Mouse (Mus musculus): ENCODE results near the gene Dot1l. TPM values are rescaled to one million over a fixed set of nuclear protein-coding genes. Genes with fewer than 3 reads are reported as not detected.

Gene Dot1l
- total and polyA plus RNA-seq, 3 experiments = 3.3 to 43.8 (median 13.3) TPM

DNA sequence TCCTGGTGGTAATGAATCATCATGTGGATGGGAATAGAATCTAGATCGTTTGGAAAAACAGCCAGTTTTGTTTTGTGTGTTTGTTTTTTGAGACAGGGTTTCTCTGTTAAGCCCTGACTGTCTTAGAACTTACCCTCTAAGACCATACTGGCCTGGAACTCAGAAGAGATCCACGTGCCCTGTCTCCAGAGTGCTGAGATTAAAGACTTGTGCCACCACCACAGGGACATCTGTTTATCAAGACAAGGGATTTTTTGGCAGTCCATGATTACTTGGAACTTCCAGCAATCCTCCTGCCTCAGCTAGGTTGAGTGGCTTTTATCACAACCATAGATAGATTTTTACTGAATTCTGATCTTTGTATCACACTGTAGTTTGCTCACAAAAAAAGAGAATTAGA, 69.8 kb downstream of the Dot1l start:
- peaks cover 12 to 40% of the 10 kb centered on the region in 2 experiments for H3K4me1 ChIP-seq (ENCODE audit: control insufficient read depth in 1 of 2, insufficient read depth in 2 of 2)

DNA sequence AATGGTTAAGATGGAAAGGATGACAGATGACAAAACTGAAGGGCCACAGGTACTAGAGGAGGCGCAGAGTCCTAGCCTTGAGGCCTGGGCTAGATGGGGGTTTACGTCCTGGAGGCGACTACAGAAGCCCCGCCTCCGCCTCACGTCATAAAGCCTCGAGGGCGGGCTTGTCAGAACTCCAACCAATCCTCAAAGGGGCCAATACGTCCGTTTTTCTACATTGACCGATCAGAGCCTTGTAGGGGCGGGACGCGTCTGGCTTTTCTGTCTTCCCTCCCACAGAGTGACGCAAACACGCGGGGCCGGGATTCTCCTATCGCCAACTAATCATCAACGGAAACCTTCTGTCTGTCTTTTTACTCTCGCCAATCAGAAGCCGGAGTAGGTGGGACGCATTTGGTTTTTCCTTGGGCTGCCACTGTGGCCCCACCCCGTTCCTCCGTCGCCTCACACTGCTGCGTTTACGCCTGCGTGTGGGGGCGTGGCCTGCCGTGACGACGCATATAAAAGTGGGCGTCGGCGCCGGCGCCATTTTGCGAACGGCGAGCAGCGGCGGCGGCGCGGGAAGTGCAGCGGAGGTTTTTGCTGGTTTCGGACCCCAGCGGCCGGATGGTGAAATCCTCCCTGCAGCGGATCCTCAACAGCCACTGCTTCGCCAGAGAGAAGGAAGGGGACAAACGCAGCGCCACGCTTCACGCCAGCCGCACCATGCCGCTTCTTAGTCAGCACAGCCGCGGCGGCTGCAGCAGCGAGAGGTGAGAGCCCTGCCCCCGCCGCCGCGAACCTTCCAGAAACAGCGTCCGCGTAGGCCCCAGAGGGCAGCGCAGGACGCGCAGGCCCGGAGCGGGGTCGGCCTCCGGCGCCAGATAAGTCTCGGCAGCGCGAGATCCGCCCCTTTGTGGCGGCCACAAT, 71.4 kb downstream of the Dot1l start, which contains the start of gene Oaz1:
Gene Oaz1 (plus strand): TSS at position 506 of the 912 bp plus-strand sequence.
- H3K4me2 ChIP-seq (ENCODE audit: insufficient read depth, low read depth, poor library complexity, severe bottlenecking) = peak within 1 kb of the TSS; percentile 99
- peaks cover 26 to 35% of the 10 kb centered on the region in 2 experiments for H3K36me3 ChIP-seq (replicated peaks in 1 of 2; ENCODE audit: control insufficient read depth in 1 of 2, insufficient read depth in 1 of 2, low read length in 1 of 2)
- in situ Hi-C loops (cut with MboI; ENCODE audit: low pct_ligation_motif_present, low pct_unique_long_range_greater_than_20kb, low sequenced_read_pairs) = no loop called here
- DNase-seq (ENCODE audit: extremely low read depth) = peak; percentile 100
- H3K4me3 ChIP-seq (replicated peaks in 1 of 3; ENCODE audit: low read depth in 2 of 3, low read length in 2 of 3, poor library complexity in 1 of 3) = peak within 1 kb of the TSS; percentile 63 to 93 (median 77)
- dilution Hi-C loops (cut with MboI; ENCODE audit: extremely low pct_ligation_motif_present, extremely low pct_unique_long_range_greater_than_20kb, low sequenced_read_pairs) = no loop called here
- H3K79me2 ChIP-seq (replicated peaks; ENCODE audit: control insufficient read depth, extremely low read depth, insufficient read depth, poor library complexity, severe bottlenecking) = peaks cover 21% of the 10 kb centered on the region
- no peaks in the 10 kb centered on the region for H3K9me3 ChIP-seq (replicated peaks; ENCODE audit: low read length)
- H3K4me1 ChIP-seq (ENCODE audit: control insufficient read depth in 1 of 2, insufficient read depth in 2 of 2) = peaks cover 20 to 55% of the 10 kb centered on the region in 2 experiments
- peak; percentile 87; the same call in 1 of the 2 replicates for TF ChIP-seq TBP (conservative IDR thresholded peaks at IDR 0.05; ENCODE audit: low read depth, low read length)
- peak; percentile 0; the same call in 1 of the 2 replicates for TF ChIP-seq SIN3A (IDR thresholded peaks at IDR 0.05; ENCODE audit: low read length)
- peak; percentile 95 for TF ChIP-seq POLR2AphosphoS2 (IDR thresholded peaks at IDR 0.05; ENCODE audit: low read depth, low read length)
- peak; percentile 64; the same call in 1 of the 2 replicates for TF ChIP-seq ZMIZ1 (IDR thresholded peaks at IDR 0.05; ENCODE audit: low read depth, low read length)
- no peak for TF ChIP-seq ZKSCAN1 (IDR thresholded peaks at IDR 0.05; ENCODE audit: borderline replicate concordance, low read depth, low read length)
- peak; percentile 50 for TF ChIP-seq HCFC1 (IDR thresholded peaks at IDR 0.05; ENCODE audit: low read depth, low read length)
- peak; percentile 71 for TF ChIP-seq ELF1 (IDR thresholded peaks at IDR 0.05; ENCODE audit: low read depth, low read length)
- no peak for TF ChIP-seq ETS1 (conservative IDR thresholded peaks at IDR 0.05; ENCODE audit: low read depth, low read length)
- peak; percentile 81 for TF ChIP-seq POLR2A (IDR thresholded peaks at IDR 0.05; ENCODE audit: low read depth, low read length)
- TF ChIP-seq SMC3 (IDR thresholded peaks at IDR 0.05; ENCODE audit: low read depth, low read length) = no peak
- TF ChIP-seq NELFE (IDR thresholded peaks at IDR 0.05; ENCODE audit: low read depth, low read length) = peak; percentile 66
- TF ChIP-seq IRF4 (IDR thresholded peaks at IDR 0.05; ENCODE audit: low read depth, low read length) = 0 out of 2 replicates have a peak, but pooled peaks have one; percentile 9
- TF ChIP-seq TCF12 (IDR thresholded peaks at IDR 0.05; ENCODE audit: low read depth, low read length) = peak; percentile 91
- no peak for TF ChIP-seq PAX5 (IDR thresholded peaks at IDR 0.05; ENCODE audit: low read length)
- TF ChIP-seq ZNF384 (IDR thresholded peaks at IDR 0.05; ENCODE audit: low read depth, low read length) = no peak
- TF ChIP-seq CHD2 (IDR thresholded peaks at IDR 0.05; ENCODE audit: low read length) = peak; percentile 80
- TF ChIP-seq NRF1 (IDR thresholded peaks at IDR 0.05; ENCODE audit: low read depth, low read length) = peak; percentile 81
- TF ChIP-seq E2F4 (IDR thresholded peaks at IDR 0.05; ENCODE audit: insufficient replicate concordance, low read depth, low read length) = peak; percentile 58; the same call in 1 of the 2 replicates
- 0 out of 2 replicates have a peak, but pooled peaks have one; percentile 52 for TF ChIP-seq MYC (IDR thresholded peaks at IDR 0.05; ENCODE audit: low read depth, low read length)
- no peaks in the 10 kb centered on the region for H3K27me3 ChIP-seq (replicated peaks)
- H3K27ac ChIP-seq (ENCODE audit: insufficient read depth, low read depth) = peak within 1 kb of the TSS; percentile 77
- peak within 1 kb of the TSS; percentile 99 for H3K9ac ChIP-seq (ENCODE audit: insufficient read depth, low read depth)

More for the DNA sequence above, 69.8 kb downstream of the Dot1l start:
- Histone ChIP-seq H3K27ac (ENCODE audit: insufficient read depth, low read depth) (peak overlapping the region; percentile 86; the same call in 1 of the 2 replicates), H3K9ac (ENCODE audit: insufficient read depth, low read depth) (peak overlapping the region; percentile 36; the same call in 1 of the 2 replicates), H3K27me3 (replicated peaks) (no peaks in the 10 kb centered on the region), H3K4me2 (ENCODE audit: insufficient read depth, low read depth, poor library complexity, severe bottlenecking) (peak overlapping the region; percentile 52; the same call in 1 of the 2 replicates), H3K36me3 (replicated peaks in 1 of 2; ENCODE audit: control insufficient read depth in 1 of 2, insufficient read depth in 1 of 2, low read length in 1 of 2) (peaks cover 20 to 22% of the 10 kb centered on the region in 2 experiments), H3K4me3 (replicated peaks in 1 of 3; ENCODE audit: low read depth in 2 of 3, low read length in 2 of 3, poor library complexity in 1 of 3) (no peak overlapping the region), H3K79me2 (replicated peaks; ENCODE audit: control insufficient read depth, extremely low read depth, insufficient read depth, poor library complexity, severe bottlenecking) (peaks cover 21% of the 10 kb centered on the region), H3K9me3 (replicated peaks; ENCODE audit: low read length) (no peaks in the 10 kb centered on the region)
- in situ Hi-C loops (cut with MboI; ENCODE audit: low pct_ligation_motif_present, low pct_unique_long_range_greater_than_20kb, low sequenced_read_pairs) = loop anchor here (5.0 kb wide), 1 partner anchor 32 kb away; the partner anchor contains the start of genes Lsm7 and Sppl2b
- dilution Hi-C loops (cut with MboI; ENCODE audit: extremely low pct_ligation_motif_present, extremely low pct_unique_long_range_greater_than_20kb, low sequenced_read_pairs) = no loop called here
- DNase-seq (ENCODE audit: extremely low read depth) = no peak
- TF ChIP-seq CHD1 (IDR thresholded peaks at IDR 0.05; ENCODE audit: low read depth, low read length) (0 out of 2 replicates have a peak, but pooled peaks have one; percentile 34), SIN3A (IDR thresholded peaks at IDR 0.05; ENCODE audit: low read length) (peak; percentile 32; the same call in 1 of the 2 replicates), ZKSCAN1 (IDR thresholded peaks at IDR 0.05; ENCODE audit: borderline replicate concordance, low read depth, low read length) (no peak)
